Mouse (Mus musculus) liver, embryonic 14.5 days (tissue): ENCODE data around the gene Wdr53. TPM values are rescaled to one million over a fixed set of nuclear protein-coding genes. Genes with fewer than 3 reads are reported as not detected.
"Not testable (repeated sequence)": the region's sequence is repeated elsewhere in the genome, so short reads cannot be mapped to it uniquely, and the experiment has no call there.

Experiments used
- ATAC-seq: fragments of 200-750 bp; cut with Nextera tagmentation; 2 replicates; pipeline ENCODE4 v1.8.0; 2017; ENCODE audit warnings: moderate number of reproducible peaks, mild to moderate bottlenecking, moderate library complexity; ENCODE audit not compliant: insufficient read depth
- DNase-seq, 3 experiments: peaks; one replicate each; pipeline ENCODE4 v3.0.0-alpha.2; 2012 to 2013; ENCODE audit warnings: low read depth in 3 of 3, low spot score in 3 of 3
- H3K27ac ChIP-seq: fragments of 300-500 bp; sonication (generic); 2 replicates; pipeline ENCODE4 v1.5.1; 2014; ENCODE audit warnings: moderate library complexity, mild to moderate bottlenecking, control low read depth, inconsistent platforms
- H3K27me3 ChIP-seq: fragments of 300-500 bp; sonication (generic); 2 replicates; pipeline ENCODE4 v1.6.1; 2014; ENCODE audit warnings: mild to moderate bottlenecking, low read length, moderate library complexity; ENCODE audit not compliant: control insufficient read depth, insufficient read depth
- H3K36me3 ChIP-seq: fragments of 300-500 bp; sonication (generic); replicated peaks from 2 replicates; pipeline ENCODE4 v1.6.1; 2014; ENCODE audit warnings: low read depth; ENCODE audit not compliant: control insufficient read depth, insufficient read depth
- H3K4me1 ChIP-seq, 2 experiments: fragments of 200-500 bp in 1 of 2; fragments of 300-500 bp in 1 of 2; sonication (generic) in 1 of 2; replicated peaks; 2 replicates each; pipeline ENCODE4 v1.6.1; 2012 to 2014; ENCODE audit warnings: antibody characterized with exemption in 1 of 2, inconsistent platforms in 1 of 2, low read length in 1 of 2; ENCODE audit not compliant: control insufficient read depth in 2 of 2, insufficient read depth in 2 of 2
- H3K4me2 ChIP-seq: fragments of 300-500 bp; sonication (generic); 2 replicates; pipeline ENCODE4 v1.6.1; 2014; ENCODE audit warnings: low read depth, mild to moderate bottlenecking, control low read depth, moderate library complexity
- H3K4me3 ChIP-seq, 2 experiments: fragments of 200-500 bp in 1 of 2; fragments of 300-500 bp in 1 of 2; sonication (generic) in 1 of 2; 2 replicates each; pipeline ENCODE4 v1.5.1; 2012 to 2014; ENCODE audit warnings: low read depth in 2 of 2, low read length in 2 of 2, mild to moderate bottlenecking in 2 of 2, control low read depth in 1 of 2, inconsistent platforms in 1 of 2, moderate library complexity in 1 of 2; ENCODE audit not compliant: insufficient read depth in 1 of 2
- H3K9ac ChIP-seq: fragments of 300-500 bp; sonication (generic); replicated peaks from 2 replicates; pipeline ENCODE4 v1.6.1; 2014; ENCODE audit warnings: mild to moderate bottlenecking, control low read depth, moderate library complexity
- H3K9me3 ChIP-seq: fragments of 300-500 bp; sonication (generic); 2 replicates; pipeline ENCODE4 v1.6.1; 2016; ENCODE audit warnings: low read length, mixed read lengths; ENCODE audit not compliant: control insufficient read depth
- CTCF ChIP-seq: IDR thresholded peaks from 2 replicates; pipeline ENCODE4 v1.5.1; 2016; ENCODE audit warnings: antibody characterized with exemption, low read depth, control low read depth
- EP300 ChIP-seq: IDR thresholded peaks from 2 replicates; pipeline ENCODE4 v1.6.1; 2016; ENCODE audit warnings: antibody characterized with exemption, low read depth
- WGBS: fragments of 180-500 bp; shearing (Covaris S2); extraction: QIAGEN DNeasy Blood & Tissue Kit; methylation state at CpG from one replicate; pipeline ENCODE4 v1.1.7; 2014; ENCODE audit not compliant: insufficient replicate concordance; 5-methylcytosine and 5-hydroxymethylcytosine counted together
- polyA plus RNA-seq, 2 experiments: library from polyadenylated mRNA; depleted of rRNA in 1 of 2; stranded (reverse) in 1 of 2; unstranded in 1 of 2; fragments of >200 nt; fragmentation: Nextera tagmentation in 1 of 2; extraction: Ambion mirVana in 1 of 2; gene quantifications; 2 replicates each; pipeline versions ENCODE4 v1.2.1 to v1.2.3; 2012 to 2014

The Wdr53 gene
- polyA plus RNA-seq, 2 experiments: 7.9 to 11.2 TPM

DNA sequence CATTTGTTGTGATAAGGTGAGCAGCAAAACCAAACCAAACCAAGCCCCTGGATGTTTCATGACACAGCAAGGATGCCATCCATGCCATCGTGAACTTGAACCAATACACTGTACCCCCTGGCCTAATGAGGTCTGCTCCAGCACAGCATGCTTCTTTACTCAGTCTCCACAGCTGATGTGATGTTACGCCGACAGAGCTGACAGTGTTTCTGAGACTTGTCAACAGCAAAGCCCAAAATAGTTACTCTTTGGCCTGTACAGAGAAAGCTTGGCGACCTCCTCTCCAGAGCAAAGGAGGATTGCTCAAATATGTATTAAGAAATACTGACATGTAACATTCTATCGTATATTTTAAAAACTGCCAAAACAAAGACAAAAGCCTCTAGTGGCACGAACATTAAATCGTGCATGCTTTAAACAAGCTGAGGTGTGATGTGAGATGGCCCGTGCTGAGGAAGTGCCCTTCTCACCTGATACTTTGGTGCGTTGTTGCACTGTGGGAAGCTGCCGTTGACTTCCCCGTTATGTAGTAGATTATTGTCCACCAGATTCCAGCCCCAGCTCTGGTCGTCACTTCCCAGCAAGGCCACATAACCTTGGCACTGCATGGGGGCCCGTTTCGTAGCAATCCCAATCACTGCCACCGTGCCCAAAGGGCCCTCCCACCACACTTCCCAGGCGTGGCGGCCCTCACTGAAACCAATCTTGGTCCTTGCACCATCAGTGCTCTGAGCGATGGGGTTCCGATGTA, 8.9 kb upstream of the Wdr53 start:
- ATAC-seq (no peak), DNase-seq (no peak)
- WGBS: 84% methylated on average over 19 of the region's 19 CpGs
- Histone ChIP-seq H3K4me3 (no peak overlapping the region), H3K27me3 (no peaks in the 10 kb centered on the region), H3K36me3 (peaks cover 22% of the 10 kb centered on the region), H3K27ac (no peak overlapping the region), H3K4me2 (no peak overlapping the region), H3K9ac (no peak overlapping the region), H3K4me1 (no peaks in the 10 kb centered on the region), H3K9me3 (no peaks in the 10 kb centered on the region)
- no peak for TF ChIP-seq CTCF
- TF ChIP-seq EP300: no peak

DNA sequence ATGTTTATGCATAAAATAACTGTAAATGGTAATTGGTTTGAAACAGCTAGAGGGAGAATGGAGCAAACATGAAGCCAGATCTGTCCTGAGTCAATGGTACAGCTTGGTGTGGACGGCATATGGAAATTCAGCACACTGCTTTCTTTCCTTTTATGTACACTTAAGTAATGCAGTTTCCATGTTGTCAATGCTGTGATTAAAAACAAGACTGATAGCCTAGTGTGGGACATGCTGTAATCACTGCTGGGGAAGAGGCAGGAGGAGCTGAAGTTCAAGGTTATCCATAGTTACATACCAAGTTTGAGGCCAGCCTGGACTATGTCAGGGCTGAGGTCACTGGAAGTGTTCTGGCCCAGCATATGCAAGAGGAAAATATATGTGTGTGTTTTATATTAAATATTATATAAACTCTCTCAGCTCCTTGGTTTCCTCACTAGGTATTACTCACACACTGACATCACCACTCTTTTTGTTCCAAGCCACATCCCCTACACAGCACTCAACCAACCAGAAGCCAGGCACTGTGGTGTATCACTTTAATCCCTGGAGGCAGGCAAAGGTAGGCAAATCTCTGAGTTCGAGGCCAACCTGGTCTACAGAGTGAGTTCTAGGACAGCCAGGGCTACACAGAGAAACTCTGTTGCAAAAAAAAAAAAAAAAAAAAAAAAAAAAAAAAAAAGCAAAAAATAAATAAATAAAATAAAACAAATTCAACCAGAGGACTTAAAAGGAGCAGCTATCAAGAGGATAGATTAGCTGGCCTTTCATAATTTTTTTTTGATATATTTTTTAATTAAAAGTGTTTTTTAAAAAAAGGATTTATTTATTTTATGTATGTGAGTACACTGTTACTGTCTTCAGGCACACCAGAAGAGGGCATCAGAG, 7.4 kb upstream of the Wdr53 start:
- 79% methylated on average over 2 of the region's 2 CpGs for WGBS
- Histone ChIP-seq H3K27me3 (no peaks in the 10 kb centered on the region), H3K4me1 (no peaks in the 10 kb centered on the region; a peak in 1 of 4 replicates), H3K36me3 (peaks cover 19% of the 10 kb centered on the region), H3K4me2 (no peak overlapping the region), H3K9me3 (no peaks in the 10 kb centered on the region), H3K9ac (no peak overlapping the region), H3K4me3 (no peak overlapping the region), H3K27ac (no peak overlapping the region)
- ATAC-seq (no peak), DNase-seq (no peak)
- TF ChIP-seq CTCF: no peak
- no peak for TF ChIP-seq EP300

DNA sequence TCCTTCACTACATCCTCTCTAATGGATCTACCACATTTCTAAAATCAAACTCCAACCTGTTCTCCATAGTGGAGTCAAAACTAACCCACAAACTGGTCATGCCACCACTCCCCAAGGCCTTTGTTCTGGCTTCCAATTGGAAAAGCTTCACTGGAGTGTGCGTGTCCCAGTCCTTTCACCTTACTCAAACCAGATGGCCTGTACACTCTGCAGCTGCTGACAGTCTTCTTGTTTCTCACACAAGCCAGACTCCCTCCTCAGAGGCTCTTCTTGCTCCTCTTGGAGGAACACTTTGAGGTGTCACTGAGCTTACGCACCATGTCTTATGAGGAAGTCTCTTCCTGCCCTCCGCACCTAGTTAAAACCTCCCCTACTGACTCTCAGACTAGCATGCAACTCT, 3.1 kb upstream of the Wdr53 start:
- Histone ChIP-seq H3K27ac (no peak overlapping the region), H3K4me1 (peaks cover 14 to 17% of the 10 kb centered on the region in 2 experiments), H3K9ac (no peak overlapping the region), H3K4me2 (peak overlapping the region; percentile 11; the same call in 1 of the 2 replicates), H3K4me3 (no peak overlapping the region), H3K27me3 (no peaks in the 10 kb centered on the region), H3K9me3 (no peaks in the 10 kb centered on the region), H3K36me3 (peaks cover 5% of the 10 kb centered on the region; the same call in 1 of the 2 replicates)
- DNase-seq: no peak
- TF ChIP-seq CTCF: no peak
- no peak for TF ChIP-seq EP300
- WGBS: 87% methylated on average over 3 of the region's 3 CpGs
- no peak for ATAC-seq

DNA sequence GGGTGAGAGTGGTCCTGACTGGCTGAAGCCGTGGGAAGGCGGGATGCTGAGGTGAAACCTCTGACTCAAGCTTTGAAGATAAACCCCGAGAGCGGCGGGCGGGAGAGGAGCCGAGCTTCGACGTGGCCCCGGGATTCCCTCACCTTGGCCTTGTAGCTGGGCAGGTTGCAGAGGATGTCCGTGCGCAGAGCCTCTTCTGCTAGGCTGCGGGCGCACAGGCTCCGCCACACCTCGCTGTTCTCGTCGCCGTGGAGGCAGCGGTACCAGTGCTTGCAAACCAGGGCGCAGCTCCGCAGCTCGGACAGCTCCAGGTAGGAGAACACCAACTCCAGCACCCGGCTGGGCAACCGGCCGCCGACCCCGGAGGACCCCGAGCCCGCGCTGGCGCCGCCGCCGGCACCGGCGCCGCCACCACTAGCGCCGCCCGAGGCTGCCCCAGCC, 656 bp upstream of the Wdr53 start:
- WGBS: under 1% methylated on average over 41 of the region's 41 CpGs
- TF ChIP-seq EP300: no peak
- TF ChIP-seq CTCF: no peak

DNA sequence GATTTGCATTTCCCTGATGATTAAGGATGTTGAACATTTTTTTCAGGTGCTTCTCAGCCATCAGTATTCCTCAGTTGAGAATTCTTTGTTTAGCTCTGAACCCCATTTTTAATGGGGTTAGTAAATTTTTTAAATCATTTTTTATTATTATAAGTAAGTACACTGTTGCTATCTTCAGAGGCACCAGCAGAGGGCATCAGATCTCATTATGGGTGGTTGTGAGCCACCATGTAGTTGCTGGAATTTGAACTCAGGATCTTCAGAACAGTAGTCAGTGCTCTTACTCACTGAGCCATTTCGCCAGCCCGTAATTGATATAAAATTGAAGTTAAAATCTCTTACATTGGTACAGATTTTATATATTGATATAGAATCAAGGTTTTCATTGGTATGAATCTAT, 17.2 kb downstream of the Wdr53 start:
- WGBS: 58% methylated on average over 2 of the region's 2 CpGs
- not testable (repeated sequence) for DNase-seq, H3K27me3 ChIP-seq, H3K9ac ChIP-seq, ATAC-seq, H3K4me3 ChIP-seq, H3K4me2 ChIP-seq, H3K27ac ChIP-seq, H3K36me3 ChIP-seq, H3K9me3 ChIP-seq, H3K4me1 ChIP-seq
- peak; percentile 56 for TF ChIP-seq CTCF

More for the DNA sequence above, 656 bp upstream of the Wdr53 start:
- peak overlapping the region; percentile 88 for H3K4me2 ChIP-seq
- peaks cover 3% of the 10 kb centered on the region; the same call in 1 of the 2 replicates for H3K36me3 ChIP-seq
- no peaks in the 10 kb centered on the region for H3K27me3 ChIP-seq
- DNase-seq (peak; percentile 37 to 54 (median 47)), ATAC-seq (peak; percentile 52)
- H3K9ac ChIP-seq: peak overlapping the region; percentile 94
- H3K4me1 ChIP-seq: peaks cover 14 to 17% of the 10 kb centered on the region in 2 experiments
- peak overlapping the region; percentile 68 to 91 for H3K4me3 ChIP-seq
- peak overlapping the region; percentile 82 for H3K27ac ChIP-seq
- no peaks in the 10 kb centered on the region for H3K9me3 ChIP-seq
